Mouse (Mus musculus): Measurements from ENCODE around the gene Uevld. TPM values are rescaled to one million over a fixed set of nuclear protein-coding genes. Genes with fewer than 3 reads are reported as not detected.
"Not testable (repeated sequence)": the region's sequence is repeated elsewhere in the genome, so short reads cannot be mapped to it uniquely, and the experiment has no call there.

Gene Uevld
- polyA plus RNA-seq, 1 experiment, result not detected

DNA sequence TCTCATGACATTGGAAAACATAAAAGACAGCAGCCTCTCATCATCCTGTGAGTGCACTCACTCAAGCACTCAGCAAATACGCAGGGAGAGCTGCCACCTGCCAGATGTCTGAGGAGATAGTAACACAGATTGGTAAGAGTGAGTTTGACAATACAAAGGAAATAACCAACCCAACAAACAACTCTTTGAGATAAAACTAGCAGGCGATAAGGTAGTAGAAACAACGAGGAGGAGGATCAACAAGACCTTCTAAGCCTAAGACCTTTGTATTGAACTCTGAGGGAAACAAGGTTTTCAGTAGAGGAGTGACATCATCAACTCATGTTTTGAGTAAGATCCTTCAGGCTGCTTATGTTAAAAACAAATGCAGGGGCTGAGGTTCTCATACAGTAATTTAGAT is 59.0 kb downstream of the Uevld start:
- TF ChIP-seq POLR2A (IDR thresholded peaks at IDR 0.05; ENCODE audit: insufficient read depth, low read depth, low read length) (no peak), CTCF (IDR thresholded peaks at IDR 0.05; ENCODE audit: insufficient read depth, low read depth, low read length) (no peak)
- Histone ChIP-seq H3K4me3 (ENCODE audit: insufficient read depth, low read depth, low read length) (no peak overlapping the region), H3K4me1 (ENCODE audit: control insufficient read depth, insufficient read depth, low read length) (no peaks in the 10 kb centered on the region), H3K27ac (ENCODE audit: insufficient read depth, low read depth, low read length) (no peak overlapping the region)
- WGBS, result 93% methylated on average over 3 of the region's 3 CpGs

GRCm38 (mm10) chr7:46895511-46895910 is 62.8 kb downstream of the Uevld start:
- no peak overlapping the region for H3K4me3 ChIP-seq (ENCODE audit: insufficient read depth, low read depth, low read length)
- no peaks in the 10 kb centered on the region for H3K4me1 ChIP-seq (ENCODE audit: control insufficient read depth, insufficient read depth, low read length)
- 95% methylated on average over 3 of the region's 3 CpGs for WGBS
- no peak overlapping the region for H3K27ac ChIP-seq (ENCODE audit: insufficient read depth, low read depth, low read length)
- no peak for TF ChIP-seq POLR2A (IDR thresholded peaks at IDR 0.05; ENCODE audit: insufficient read depth, low read depth, low read length)
- TF ChIP-seq CTCF (IDR thresholded peaks at IDR 0.05; ENCODE audit: insufficient read depth, low read depth, low read length), result no peak

DNA sequence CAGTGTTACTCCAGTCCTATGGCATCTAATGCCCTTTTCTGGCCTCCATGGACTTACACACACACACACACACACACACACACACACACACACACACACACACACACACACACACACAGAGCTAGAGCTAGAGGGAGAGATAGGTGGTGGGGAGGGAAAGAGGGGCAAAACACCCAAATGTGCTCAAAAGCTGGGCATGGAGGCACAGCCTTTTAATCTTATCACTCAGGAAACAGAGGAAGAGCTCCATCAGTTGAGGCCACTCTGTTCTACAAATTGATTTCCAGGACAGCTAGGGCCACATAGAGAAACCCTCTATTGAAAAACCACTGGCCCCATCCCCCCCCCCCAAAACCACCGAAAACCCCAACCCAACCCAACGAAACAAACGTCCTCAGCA is 75.0 kb downstream of the Uevld start:
- no peak overlapping the region for H3K27ac ChIP-seq (ENCODE audit: insufficient read depth, low read depth, low read length)
- H3K4me1 ChIP-seq (ENCODE audit: control insufficient read depth, insufficient read depth, low read length), result no peaks in the 10 kb centered on the region
- TF ChIP-seq POLR2A (IDR thresholded peaks at IDR 0.05; ENCODE audit: insufficient read depth, low read depth, low read length) (no peak), CTCF (IDR thresholded peaks at IDR 0.05; ENCODE audit: insufficient read depth, low read depth, low read length) (no peak)
- H3K4me3 ChIP-seq (ENCODE audit: insufficient read depth, low read depth, low read length), result no peak overlapping the region
- WGBS, result 90% methylated on average over 3 of the region's 3 CpGs

- not testable (repeated sequence) for H3K4me3 ChIP-seq (ENCODE audit: insufficient read depth, low read depth, low read length); H3K4me1 ChIP-seq (ENCODE audit: control insufficient read depth, insufficient read depth, low read length); H3K27ac ChIP-seq (ENCODE audit: insufficient read depth, low read depth, low read length)
- WGBS, result 84% methylated on average over 8 of the region's 8 CpGs
Measured at GRCm38 (mm10) chr7:46881941-46882340, 76.4 kb downstream of the Uevld start.

- no peak for TF ChIP-seq CTCF (IDR thresholded peaks at IDR 0.05; ENCODE audit: insufficient read depth, low read depth, low read length)
- no peak for TF ChIP-seq POLR2A (IDR thresholded peaks at IDR 0.05; ENCODE audit: insufficient read depth, low read depth, low read length)
- Histone ChIP-seq H3K27ac (ENCODE audit: insufficient read depth, low read depth, low read length) (no peak overlapping the region), H3K4me1 (ENCODE audit: control insufficient read depth, insufficient read depth, low read length) (no peaks in the 10 kb centered on the region), H3K4me3 (ENCODE audit: insufficient read depth, low read depth, low read length) (no peak overlapping the region)
- 89% methylated on average over 2 of the region's 2 CpGs for WGBS
Measured at GRCm38 (mm10) chr7:46880992-46881391, 77.3 kb downstream of the Uevld start.

DNA sequence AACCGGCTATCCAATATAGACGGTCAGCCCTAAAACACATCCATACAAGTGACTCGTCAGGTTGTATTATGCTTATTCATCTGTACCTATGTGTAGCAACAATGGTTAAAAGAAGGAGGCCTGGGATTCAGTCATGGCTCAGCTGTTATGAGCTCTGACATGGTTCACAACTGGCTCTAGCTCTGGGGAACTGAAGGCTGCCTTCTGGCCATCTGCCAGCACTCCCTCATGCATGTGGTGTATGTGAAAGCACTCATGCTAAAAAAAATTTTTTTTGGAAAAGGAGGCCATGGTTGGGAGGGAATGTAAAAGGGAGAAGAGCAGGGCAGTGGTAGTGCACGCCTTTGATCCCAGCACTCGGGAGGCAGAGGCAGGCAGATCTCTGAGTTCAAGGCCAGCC is 78.5 kb downstream of the Uevld start:
- H3K4me3 ChIP-seq (ENCODE audit: insufficient read depth, low read depth, low read length), result no peak overlapping the region
- TF ChIP-seq CTCF (IDR thresholded peaks at IDR 0.05; ENCODE audit: insufficient read depth, low read depth, low read length), result no peak
- no peak for TF ChIP-seq POLR2A (IDR thresholded peaks at IDR 0.05; ENCODE audit: insufficient read depth, low read depth, low read length)
- no peak overlapping the region for H3K27ac ChIP-seq (ENCODE audit: insufficient read depth, low read depth, low read length)
- H3K4me1 ChIP-seq (ENCODE audit: control insufficient read depth, insufficient read depth, low read length), result no peaks in the 10 kb centered on the region
- 94% methylated on average over 5 of the region's 5 CpGs for WGBS

DNA sequence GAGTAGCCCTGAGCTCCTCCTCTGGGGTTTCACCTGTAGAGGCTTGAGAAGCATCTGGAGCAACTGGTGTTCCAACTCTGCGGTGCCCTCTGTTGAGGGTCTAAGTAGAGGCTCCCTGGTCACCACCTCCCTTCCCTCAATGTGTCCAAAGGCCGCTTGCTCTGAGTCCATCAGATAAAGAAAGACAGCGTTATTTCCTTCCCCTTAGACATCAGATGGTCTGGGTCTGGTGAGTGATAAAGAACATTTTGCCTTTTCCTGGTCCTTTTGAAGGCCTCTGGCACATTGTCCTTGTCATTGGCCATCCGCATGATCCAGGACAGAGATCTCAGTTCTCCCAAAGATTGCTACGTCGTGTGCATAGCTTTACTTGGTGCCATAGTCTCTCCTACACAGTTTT is 81.1 kb downstream of the Uevld start:
- Histone ChIP-seq H3K4me3 (ENCODE audit: insufficient read depth, low read depth, low read length) (no peak overlapping the region), H3K4me1 (ENCODE audit: control insufficient read depth, insufficient read depth, low read length) (no peaks in the 10 kb centered on the region), H3K27ac (ENCODE audit: insufficient read depth, low read depth, low read length) (no peak overlapping the region)
- WGBS, result 83% methylated on average over 6 of the region's 6 CpGs
- TF ChIP-seq CTCF (IDR thresholded peaks at IDR 0.05; ENCODE audit: insufficient read depth, low read depth, low read length) (no peak), POLR2A (IDR thresholded peaks at IDR 0.05; ENCODE audit: insufficient read depth, low read depth, low read length) (no peak)

GRCm38 (mm10) chr7:46876841-46877240 is 81.5 kb downstream of the Uevld start:
- H3K4me3 ChIP-seq (ENCODE audit: insufficient read depth, low read depth, low read length), result no peak overlapping the region
- no peaks in the 10 kb centered on the region for H3K4me1 ChIP-seq (ENCODE audit: control insufficient read depth, insufficient read depth, low read length)
- WGBS, result 67% methylated on average over 4 of the region's 4 CpGs
- no peak overlapping the region for H3K27ac ChIP-seq (ENCODE audit: insufficient read depth, low read depth, low read length)
- TF ChIP-seq CTCF (IDR thresholded peaks at IDR 0.05; ENCODE audit: insufficient read depth, low read depth, low read length), result no peak
- no peak for TF ChIP-seq POLR2A (IDR thresholded peaks at IDR 0.05; ENCODE audit: insufficient read depth, low read depth, low read length)

Other genes with a start within 250 kb of the Uevld start
- not detected in 2 replicates for gene Saal1, start 247.8 kb downstream of the Uevld start, polyA plus RNA-seq (2012; ENCODE audit: insufficient read depth, insufficient read length, low replicate concordance, missing spikeins)
- not detected in 2 replicates for gene Saa3, start 242.8 kb downstream of the Uevld start, polyA plus RNA-seq (2012; ENCODE audit: insufficient read depth, insufficient read length, low replicate concordance, missing spikeins)
- gene Saa4, start 225.9 kb downstream of the Uevld start, polyA plus RNA-seq (2012; ENCODE audit: insufficient read depth, insufficient read length, low replicate concordance, missing spikeins), result not detected in 2 replicates
- gene Saa1, start 215.5 kb downstream of the Uevld start, polyA plus RNA-seq (2012; ENCODE audit: insufficient read depth, insufficient read length, low replicate concordance, missing spikeins), result not detected in 2 replicates
- gene Saa2, start 206.7 kb downstream of the Uevld start, polyA plus RNA-seq (2012; ENCODE audit: insufficient read depth, insufficient read length, low replicate concordance, missing spikeins), result not detected in 2 replicates
- not detected in 2 replicates for gene Hps5, start 162.5 kb downstream of the Uevld start, polyA plus RNA-seq (2012; ENCODE audit: insufficient read depth, insufficient read length, low replicate concordance, missing spikeins)
- gene Gtf2h1, start 162.4 kb downstream of the Uevld start, polyA plus RNA-seq (2012; ENCODE audit: insufficient read depth, insufficient read length, low replicate concordance, missing spikeins), result not detected in 2 replicates
- gene Ldha, start 117.1 kb downstream of the Uevld start, polyA plus RNA-seq (2012; ENCODE audit: insufficient read depth, insufficient read length, low replicate concordance, missing spikeins), result not detected in 2 replicates
- gene Ldhc, start 97.3 kb downstream of the Uevld start, polyA plus RNA-seq (2012; ENCODE audit: insufficient read depth, insufficient read length, low replicate concordance, missing spikeins), result not detected in 2 replicates
- gene Tsg101, start 38.6 kb downstream of the Uevld start, polyA plus RNA-seq (2012; ENCODE audit: insufficient read depth, insufficient read length, low replicate concordance, missing spikeins), result 352 and 596 TPM in 2 replicates
- gene Gm9999, start 25.1 kb upstream of the Uevld start, polyA plus RNA-seq (2012; ENCODE audit: insufficient read depth, insufficient read length, low replicate concordance, missing spikeins), result not detected in 2 replicates
- gene Spty2d1, start 49.9 kb upstream of the Uevld start, polyA plus RNA-seq (2012; ENCODE audit: insufficient read depth, insufficient read length, low replicate concordance, missing spikeins), result not detected in 2 replicates
- gene Tmem86a, start 92.1 kb upstream of the Uevld start, polyA plus RNA-seq (2012; ENCODE audit: insufficient read depth, insufficient read length, low replicate concordance, missing spikeins), result not detected in 2 replicates
- not detected in 2 replicates for gene Ptpn5, start 175.2 kb upstream of the Uevld start, polyA plus RNA-seq (2012; ENCODE audit: insufficient read depth, insufficient read length, low replicate concordance, missing spikeins)
- not detected in 2 replicates for gene Mrgpra6, start 246.4 kb upstream of the Uevld start, polyA plus RNA-seq (2012; ENCODE audit: insufficient read depth, insufficient read length, low replicate concordance, missing spikeins)

Data from olfactory bulb, adult 2 months (tissue).